Mouse (Mus musculus) right cerebral cortex, adult 18-20 months (tissue): ENCODE measurements at regions not wholly inside any gene's neighbourhood (a gene's known extent, or its start where the extent isn't known, plus 50 kb on each side); places are given as distances from the start of the nearest gene placed in this dataset.

ENCODE experiments used
- DNase-seq: peaks from one replicate; pipeline ENCODE4 v3.0.0; 2022; ENCODE audit warnings: mixed read lengths

DNA sequence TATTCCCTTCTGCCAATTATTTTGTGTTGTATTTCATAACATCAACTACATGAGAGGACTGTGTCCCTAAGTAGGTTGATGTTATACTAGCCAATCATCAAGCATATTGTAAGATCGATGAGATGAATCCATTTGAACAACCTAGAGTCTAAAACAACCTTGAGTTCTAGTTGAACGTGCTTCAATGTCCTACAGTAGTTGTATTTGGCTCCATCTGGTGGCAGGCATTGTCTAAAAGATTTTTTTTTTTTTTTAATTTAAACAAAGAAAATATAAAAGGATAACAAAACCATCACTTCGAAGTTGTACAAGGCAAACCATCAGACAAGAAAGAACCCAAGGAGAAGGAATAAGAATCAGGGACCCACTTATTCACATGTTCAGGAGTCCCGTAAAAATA lies 114.4 kb downstream of the Pih1d3 start:
- DNase-seq = peak; percentile 11

DNA sequence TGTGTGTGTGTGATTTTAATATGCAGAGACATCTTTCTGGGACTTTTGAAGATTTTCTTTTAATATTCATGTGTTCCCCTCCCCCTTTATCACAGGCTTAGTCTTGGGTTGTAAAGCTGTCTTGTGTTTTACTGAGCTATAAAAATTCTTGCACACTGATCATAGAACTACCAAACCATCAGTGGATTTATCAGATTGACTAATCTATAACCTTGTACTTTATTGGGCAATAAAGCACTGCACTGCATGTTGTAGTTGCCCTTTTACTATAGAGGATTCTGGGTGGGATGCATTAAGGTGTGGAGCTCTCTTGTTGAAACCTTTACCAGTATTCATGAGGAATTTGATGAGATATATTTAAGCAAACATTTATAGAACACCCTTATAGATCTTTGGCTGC lies 141.3 kb downstream of the Pih1d3 start:
- no peak for DNase-seq

DNA sequence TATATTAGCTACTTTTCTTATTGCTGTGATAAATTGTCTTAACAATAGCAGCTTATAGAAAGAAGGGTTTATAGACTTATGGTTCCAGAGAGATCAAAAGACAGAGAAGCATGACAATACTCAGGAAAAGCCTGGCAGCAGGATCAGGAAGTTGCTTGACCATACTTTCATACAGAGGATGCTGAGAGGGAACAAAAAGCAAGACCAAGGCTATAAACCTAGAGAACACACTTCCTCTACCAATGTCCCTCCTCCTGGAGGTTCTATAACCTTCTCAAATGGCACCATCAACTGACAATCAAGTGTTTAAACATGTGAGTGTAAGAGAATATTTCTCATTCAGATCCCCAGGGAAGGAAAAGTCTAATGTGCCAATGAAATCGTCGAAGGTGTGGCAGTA lies 154.7 kb downstream of the Pih1d3 start:
- no peak for DNase-seq

DNA sequence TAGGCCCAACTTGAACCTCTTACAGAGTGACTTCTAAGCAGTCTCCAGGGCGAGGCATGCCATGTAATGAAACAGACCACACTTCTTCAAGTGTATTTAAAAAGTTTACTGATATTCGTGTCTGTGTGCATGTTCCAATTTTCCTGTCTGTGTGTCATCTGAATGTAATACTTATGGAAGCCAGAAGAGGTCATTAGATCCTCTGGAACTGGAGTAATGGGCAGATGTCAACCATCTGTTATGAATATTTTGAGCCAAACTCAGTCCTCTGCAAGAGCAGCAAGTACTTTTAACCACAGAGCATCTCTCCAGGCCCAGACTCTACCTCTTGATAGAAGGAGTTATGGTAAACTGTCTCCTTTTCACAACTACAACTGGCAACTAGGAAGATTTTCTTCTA lies 156.4 kb downstream of the Pih1d3 start:
- DNase-seq = no peak

DNA sequence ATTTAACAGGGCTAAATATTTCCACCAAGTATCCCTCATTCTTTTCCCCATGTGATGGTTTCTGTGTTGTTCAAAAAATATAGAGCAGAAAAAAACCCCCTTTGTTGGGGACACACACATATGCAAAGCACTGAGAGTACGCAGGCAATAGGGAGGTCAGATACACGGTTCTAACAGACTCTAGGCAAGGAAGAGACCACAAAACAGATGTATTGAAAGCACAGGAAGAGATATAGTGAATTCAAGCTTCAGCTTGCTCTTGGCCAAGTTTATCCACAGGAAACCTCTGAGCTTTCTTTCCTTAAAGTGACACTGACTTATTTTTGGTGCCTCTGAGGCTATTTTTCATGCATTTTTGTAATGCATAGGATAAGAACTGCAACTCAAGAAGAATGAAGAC lies 157.7 kb downstream of the Pih1d3 start:
- no peak for DNase-seq

DNA sequence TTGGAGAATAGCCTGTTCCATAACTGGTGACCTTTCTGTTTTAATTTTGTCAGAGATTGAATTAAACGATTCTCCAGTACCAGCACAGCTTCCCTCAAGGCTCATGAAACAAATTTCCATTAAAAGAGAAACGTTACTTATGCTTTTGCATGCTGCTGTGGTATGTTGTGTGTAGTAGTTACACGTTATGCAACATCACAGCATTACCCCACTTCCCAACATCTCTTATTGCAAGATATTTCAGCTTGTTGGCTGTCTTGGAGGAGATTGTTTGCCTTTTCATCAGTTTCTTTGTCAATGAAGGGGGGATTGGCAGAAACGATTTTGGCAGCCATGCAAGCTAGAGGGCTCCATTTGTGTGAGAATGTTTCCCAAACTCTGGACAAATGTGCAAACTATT lies 159.6 kb downstream of the Pih1d3 start:
- DNase-seq = no peak
